Mouse (Mus musculus) small intestine, adult 2 months (tissue): ENCODE results near the gene Cipc. TPM values are rescaled to one million over a fixed set of nuclear protein-coding genes. Genes with fewer than 3 reads are reported as not detected.
A peak's percentile ranks its signal among the peaks of the same experiment; 100 is the strongest.

Experiments used
- H3K27ac ChIP-seq: fragments of 200-500 bp; 2 replicates; pipeline ENCODE4 v1.5.1; 2012; ENCODE audit warnings: low read depth, low read length, control low read depth, inconsistent platforms; ENCODE audit not compliant: insufficient read depth
- H3K27me3 ChIP-seq: fragments of 200-500 bp; 2 replicates; pipeline ENCODE4 v1.6.1; 2012; ENCODE audit warnings: mild to moderate bottlenecking, moderate library complexity, low read length, inconsistent platforms; ENCODE audit not compliant: control insufficient read depth, insufficient read depth
- H3K36me3 ChIP-seq: fragments of 200-500 bp; 2 replicates; pipeline ENCODE4 v1.6.1; 2012; ENCODE audit warnings: mild to moderate bottlenecking, low read length, control low read depth, inconsistent platforms; ENCODE audit not compliant: control insufficient read depth, insufficient read depth
- H3K4me1 ChIP-seq: fragments of 200-500 bp; 2 replicates; pipeline ENCODE4 v1.6.1; 2012; ENCODE audit warnings: low read length, inconsistent platforms, mixed read lengths; ENCODE audit not compliant: control insufficient read depth, insufficient read depth, insufficient read length
- H3K4me3 ChIP-seq: fragments of 200-500 bp; 2 replicates; pipeline ENCODE4 v1.5.1; 2012; ENCODE audit warnings: low read depth, mild to moderate bottlenecking, control low read depth, inconsistent platforms, low read length, moderate library complexity
- CTCF ChIP-seq: fragments of 200-500 bp; IDR thresholded peaks from 2 replicates; pipeline ENCODE4 v1.5.1; 2012; ENCODE audit warnings: low read depth, mild to moderate bottlenecking, control low read depth, inconsistent platforms, low read length, moderate library complexity, mixed read lengths; ENCODE audit not compliant: insufficient replicate concordance, insufficient read length; ENCODE audit errors: extremely low read depth
- POLR2A ChIP-seq: fragments of 200-500 bp; IDR thresholded peaks from 2 replicates; pipeline ENCODE4 v1.6.1; 2012; ENCODE audit warnings: low read depth, mild to moderate bottlenecking, control low read depth, inconsistent platforms, low read length, moderate library complexity
- WGBS: fragments of 180-500 bp; shearing (Covaris S2); methylation state at CpG from one replicate; pipeline ENCODE4 v1.1.7; 2018; 5-methylcytosine and 5-hydroxymethylcytosine counted together
- polyA plus RNA-seq: library from polyadenylated mRNA; depleted of rRNA; stranded (reverse); fragments of >200 nt; gene quantifications from 2 replicates; pipeline ENCODE4 v1.2.3, GENCODE M21; 2012

Cipc gene
- polyA plus RNA-seq, 1 experiment, result 16.3 TPM

- no peak overlapping the region for H3K4me3 ChIP-seq
- H3K4me1 ChIP-seq, result no peaks in the 10 kb centered on the region
- 90% methylated on average over 4 of the region's 4 CpGs for WGBS
- peaks cover 38% of the 10 kb centered on the region for H3K36me3 ChIP-seq
- H3K27me3 ChIP-seq, result no peaks in the 10 kb centered on the region
- TF ChIP-seq CTCF, result no peak
- H3K27ac ChIP-seq, result no peak overlapping the region
Observed at GRCm38 (mm10) chr12:86965237-86965799, 18.5 kb downstream of the Cipc start.

GRCm38 (mm10) chr12:86968468-86969219 is 21.8 kb downstream of the Cipc start:
- 72% methylated on average over 13 of the region's 13 CpGs for WGBS
- no peak for TF ChIP-seq CTCF
- TF ChIP-seq POLR2A, result no peak
- Histone ChIP-seq H3K27ac (no peak overlapping the region), H3K4me1 (peaks cover 8% of the 10 kb centered on the region), H3K4me3 (no peak overlapping the region), H3K27me3 (no peaks in the 10 kb centered on the region), H3K36me3 (peaks cover 8% of the 10 kb centered on the region)

DNA sequence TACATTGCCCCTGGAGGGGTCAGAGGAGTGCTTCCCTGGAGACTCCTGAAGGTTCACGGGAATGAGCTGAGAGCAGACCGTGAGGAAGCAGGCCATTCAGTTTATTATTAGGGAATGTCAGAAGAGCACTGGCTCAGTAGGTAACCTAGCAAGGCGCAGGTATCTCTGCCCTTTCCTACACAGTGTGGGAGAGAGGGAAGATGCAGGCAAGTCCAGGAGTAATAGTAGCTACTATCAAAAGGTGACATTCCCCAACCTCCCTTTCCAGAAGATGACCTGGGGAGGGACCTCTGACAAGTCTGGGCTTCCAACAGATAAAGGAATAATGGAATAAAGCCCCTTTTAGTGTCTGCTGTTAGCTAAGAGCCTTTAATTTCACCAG is 22.4 kb downstream of the Cipc start:
- TF ChIP-seq CTCF, result no peak
- TF ChIP-seq POLR2A, result no peak
- Histone ChIP-seq H3K27me3 (no peaks in the 10 kb centered on the region), H3K36me3 (peaks cover 6% of the 10 kb centered on the region; the same call in 1 of the 2 replicates), H3K4me1 (peaks cover 8% of the 10 kb centered on the region), H3K4me3 (no peak overlapping the region), H3K27ac (no peak overlapping the region)
- WGBS, result 83% methylated on average over 3 of the region's 3 CpGs

DNA sequence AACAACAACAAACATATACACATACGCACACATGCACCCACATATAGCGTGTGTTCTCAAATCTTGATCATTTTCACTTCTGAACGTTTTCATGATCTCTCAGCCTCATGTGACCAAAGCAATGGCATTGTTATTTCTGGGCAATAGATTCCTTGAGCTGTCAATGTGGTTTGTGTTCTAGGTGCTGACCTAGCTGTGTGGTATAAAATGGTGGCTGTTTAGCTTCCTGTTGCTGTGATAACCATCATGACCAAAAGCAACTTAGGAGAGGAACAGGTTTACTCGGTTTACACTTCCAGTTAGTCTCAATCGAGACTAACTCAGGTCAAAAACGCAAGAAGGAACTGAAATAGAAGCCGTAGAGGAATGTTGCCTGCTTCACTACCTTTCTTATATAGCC is 24.2 kb downstream of the Cipc start:
- no peak overlapping the region for H3K27ac ChIP-seq
- no peak overlapping the region for H3K4me3 ChIP-seq
- H3K36me3 ChIP-seq, result 0 out of 2 replicates have a peak, but pooled peaks cover 2% of the 10 kb centered on the region
- no peaks in the 10 kb centered on the region for H3K27me3 ChIP-seq
- TF ChIP-seq CTCF (no peak), POLR2A (no peak)
- H3K4me1 ChIP-seq, result peaks cover 15% of the 10 kb centered on the region
- 86% methylated on average over 7 of the region's 7 CpGs for WGBS

- 11% methylated on average over 7 of the region's 7 CpGs for WGBS
- no peak for TF ChIP-seq POLR2A
- no peaks in the 10 kb centered on the region for H3K36me3 ChIP-seq
Observed at GRCm38 (mm10) chr12:86973216-86973615, 26.4 kb downstream of the Cipc start.

GRCm38 (mm10) chr12:86973706-86974105 is 26.9 kb downstream of the Cipc start:
- WGBS, result 13% methylated on average over 8 of the region's 8 CpGs
- H3K36me3 ChIP-seq, result no peaks in the 10 kb centered on the region
- H3K4me3 ChIP-seq, result no peak overlapping the region
- no peak for TF ChIP-seq POLR2A
- no peak for TF ChIP-seq CTCF
- H3K27me3 ChIP-seq, result peaks cover 6% of the 10 kb centered on the region; the same call in 1 of the 2 replicates
- peaks cover 15% of the 10 kb centered on the region for H3K4me1 ChIP-seq
- H3K27ac ChIP-seq, result peak overlapping the region; percentile 65

More at GRCm38 (mm10) chr12:86973216-86973615, 26.4 kb downstream of the Cipc start:
- Histone ChIP-seq H3K4me3 (peak overlapping the region; percentile 2; the same call in 1 of the 2 replicates), H3K27me3 (peaks cover 6% of the 10 kb centered on the region; the same call in 1 of the 2 replicates), H3K4me1 (peaks cover 15% of the 10 kb centered on the region), H3K27ac (peak overlapping the region; percentile 88)
